Mouse (Mus musculus): Measurements from ENCODE around the gene D830030K20Rik.
"Not testable (repeated sequence)": the region's sequence is repeated elsewhere in the genome, so short reads cannot be mapped to it uniquely, and the experiment has no call there.

Gene D830030K20Rik

GRCm38 (mm10) chr14:3208272-3209152, at the start of gene D830030K20Rik:
TSS of gene D830030K20Rik (plus strand) at chr14:3208488.
- DNase-seq (ENCODE audit: inconsistent ontology term), result peak; percentile 0

- DNase-seq (ENCODE audit: inconsistent ontology term), result not testable (repeated sequence)
Measured at GRCm38 (mm10) chr14:3187955-3188354, 20.3 kb upstream of the D830030K20Rik start, which contains the start of gene Gm5795. TSS of gene Gm5795 (plus strand) at chr14:3188255.

DNA sequence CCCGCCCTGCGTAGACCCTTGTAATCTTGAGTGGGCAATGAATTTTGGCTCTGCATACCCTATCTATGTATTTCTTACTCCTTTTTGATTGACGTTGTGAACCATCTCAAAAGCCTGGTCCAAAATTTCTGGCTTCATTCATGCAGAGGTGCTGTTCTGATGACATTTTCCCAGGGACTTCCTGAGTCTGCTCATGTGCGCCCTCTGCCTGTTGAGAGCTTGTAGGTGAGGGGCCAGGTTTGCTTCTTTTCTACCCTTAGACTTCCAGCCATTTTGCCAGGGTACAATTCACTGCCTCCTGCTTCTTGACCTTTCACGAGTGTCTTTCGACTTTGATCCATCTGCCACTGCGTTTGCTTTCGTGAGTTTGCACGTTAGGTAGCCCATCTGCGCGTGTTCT, 1.1 kb downstream of the D830030K20Rik start:
- not testable (repeated sequence) for DNase-seq (ENCODE audit: inconsistent ontology term)

DNA sequence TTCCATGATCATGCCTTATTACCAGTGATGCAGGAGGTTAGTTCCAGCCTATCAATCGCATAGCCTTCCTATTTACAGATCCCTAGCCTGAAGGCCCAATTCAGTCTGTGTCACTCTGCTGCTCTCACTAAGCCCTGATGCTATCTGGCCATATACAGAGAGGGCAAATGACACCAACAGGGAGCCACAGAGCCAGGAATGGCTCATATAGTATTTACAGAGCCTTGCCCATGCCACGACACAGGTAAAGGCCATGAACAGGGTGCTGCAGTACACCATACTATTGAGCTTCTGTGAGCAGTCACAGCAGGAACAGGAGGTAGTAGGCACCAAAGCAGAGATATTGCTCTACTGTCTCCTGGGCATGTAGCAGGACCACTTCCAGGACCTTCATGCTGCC, 54.2 kb downstream of the D830030K20Rik start:
- DNase-seq (ENCODE audit: inconsistent ontology term), result not testable (repeated sequence)
